Mouse (Mus musculus) brain, embryonic 14.5 days (tissue): ENCODE measurements around the gene Gpr152.

Experiments
- CTCF ChIP-seq: fragments of 200-500 bp; IDR thresholded peaks from 2 replicates; pipeline ENCODE4 v1.5.1; 2012; ENCODE audit warnings: inconsistent platforms, mild to moderate bottlenecking, moderate library complexity, borderline replicate concordance; ENCODE audit not compliant: insufficient read depth, insufficient read length; ENCODE audit errors: extremely low read depth
- POLR2A ChIP-seq: fragments of 200-500 bp; IDR thresholded peaks from 2 replicates; pipeline ENCODE4 v1.6.1; 2012; ENCODE audit warnings: mild to moderate bottlenecking, inconsistent platforms, borderline replicate concordance; ENCODE audit not compliant: poor library complexity, insufficient read depth, insufficient read length, severe bottlenecking; ENCODE audit errors: extremely low read depth

- TF ChIP-seq POLR2A: no peak
- no peak; the same call in 1 of the 2 replicates for TF ChIP-seq CTCF
Measured at GRCm38 (mm10) chr19:4101466-4101865, 38.1 kb upstream of the Gpr152 start.
